Mouse (Mus musculus): ENCODE results near the gene Cplane1. TPM values are rescaled to one million over a fixed set of nuclear protein-coding genes. Genes with fewer than 3 reads are reported as not detected.
"Not testable (repeated sequence)": the region's sequence is repeated elsewhere in the genome, so short reads cannot be mapped to it uniquely, and the experiment has no call there.

Gene Cplane1
- polyA plus RNA-seq, 1 experiment from 2014 or later, result 5.9 TPM

GRCm38 (mm10) chr15:8234167-8234566 lies 65.3 kb downstream of the Cplane1 start:
- H3K36me3 ChIP-seq, result peaks cover 83% of the 10 kb centered on the region
- H3K4me1 ChIP-seq (replicated peaks); H3K9me3 ChIP-seq (replicated peaks); H3K4me2 ChIP-seq; H3K4me3 ChIP-seq; ATAC-seq (ENCODE audit: insufficient number of reproducible peaks, low FRiP score); H3K27ac ChIP-seq (ENCODE audit: poor library complexity, severe bottlenecking); H3K9ac ChIP-seq; H3K27me3 ChIP-seq (replicated peaks): not testable (repeated sequence)
- WGBS, result 58% methylated on average over 1 of the region's 1 CpGs

- no peak overlapping the region for H3K4me2 ChIP-seq
- H3K9me3 ChIP-seq (replicated peaks), result no peaks in the 10 kb centered on the region
- no peak overlapping the region for H3K9ac ChIP-seq
- H3K4me1 ChIP-seq (replicated peaks), result no peaks in the 10 kb centered on the region
- H3K36me3 ChIP-seq, result peaks cover 69% of the 10 kb centered on the region
- WGBS, result 86% methylated on average over 3 of the region's 3 CpGs
- no peak overlapping the region for H3K27ac ChIP-seq (ENCODE audit: poor library complexity, severe bottlenecking)
- ATAC-seq (ENCODE audit: insufficient number of reproducible peaks, low FRiP score), result no peak
- H3K27me3 ChIP-seq (replicated peaks), result no peaks in the 10 kb centered on the region
- H3K4me3 ChIP-seq, result no peak overlapping the region
These were observed 97.0 kb downstream of the Cplane1 start for GRCm38 (mm10) chr15:8265946-8266345.

DNA sequence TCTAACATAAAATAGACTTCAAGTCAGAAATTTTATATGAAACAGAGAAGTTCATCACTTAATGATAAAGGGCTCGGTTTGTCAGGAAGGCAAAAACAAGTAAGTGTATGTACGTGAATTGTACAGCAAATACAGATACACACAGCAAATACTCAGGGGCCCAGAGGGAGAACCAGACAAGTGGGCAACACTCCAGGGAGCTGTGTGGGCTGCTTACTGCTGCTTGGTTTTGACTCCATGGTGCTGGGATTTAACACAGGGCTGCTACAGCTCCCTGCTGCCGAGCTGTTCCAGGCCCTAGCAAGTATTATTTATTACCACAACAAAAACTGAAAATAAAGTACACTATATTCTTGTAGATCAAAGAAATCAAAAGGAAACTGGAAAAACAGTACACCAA lies 98.3 kb downstream of the Cplane1 start:
- Histone ChIP-seq H3K36me3 (peaks cover 71% of the 10 kb centered on the region), H3K27me3 (replicated peaks) (no peaks in the 10 kb centered on the region), H3K9me3 (replicated peaks) (no peaks in the 10 kb centered on the region), H3K9ac (no peak overlapping the region), H3K4me1 (replicated peaks) (0 out of 2 replicates have a peak, but pooled peaks cover 4% of the 10 kb centered on the region), H3K4me3 (no peak overlapping the region), H3K4me2 (no peak overlapping the region), H3K27ac (ENCODE audit: poor library complexity, severe bottlenecking) (no peak overlapping the region)
- no peak for ATAC-seq (ENCODE audit: insufficient number of reproducible peaks, low FRiP score)
- 92% methylated on average over 3 of the region's 3 CpGs for WGBS

GRCm38 (mm10) chr15:8268231-8268630 lies 99.3 kb downstream of the Cplane1 start:
- H3K36me3 ChIP-seq, result peaks cover 70% of the 10 kb centered on the region
- no peak overlapping the region for H3K4me2 ChIP-seq
- 86% methylated on average over 8 of the region's 8 CpGs for WGBS
- no peaks in the 10 kb centered on the region for H3K27me3 ChIP-seq (replicated peaks)
- no peak for ATAC-seq (ENCODE audit: insufficient number of reproducible peaks, low FRiP score)
- H3K4me1 ChIP-seq (replicated peaks), result 0 out of 2 replicates have a peak, but pooled peaks cover 4% of the 10 kb centered on the region
- no peak overlapping the region for H3K9ac ChIP-seq
- H3K27ac ChIP-seq (ENCODE audit: poor library complexity, severe bottlenecking), result no peak overlapping the region
- no peak overlapping the region for H3K4me3 ChIP-seq
- no peaks in the 10 kb centered on the region for H3K9me3 ChIP-seq (replicated peaks)

DNA sequence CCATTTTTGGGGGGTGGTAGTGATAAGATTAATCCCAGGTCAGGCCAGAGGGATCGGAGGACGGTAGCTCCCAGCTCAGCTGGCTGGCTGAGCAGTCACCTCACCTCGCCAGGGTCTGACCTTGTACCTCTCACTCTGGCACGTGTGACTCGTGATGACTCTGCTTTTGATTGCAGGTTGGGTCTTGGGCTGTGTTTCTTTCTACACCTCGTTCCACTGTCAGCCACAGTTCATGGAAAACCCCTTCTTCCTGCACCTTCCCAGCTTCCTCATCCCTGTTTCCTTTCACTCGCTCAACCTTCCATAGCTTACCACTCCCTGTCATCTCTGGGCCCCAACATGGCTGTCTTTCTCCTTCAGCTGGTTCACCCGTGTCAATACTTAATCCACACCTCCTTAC lies 103.0 kb downstream of the Cplane1 start:
- no peaks in the 10 kb centered on the region for H3K27me3 ChIP-seq (replicated peaks)
- peaks cover 45% of the 10 kb centered on the region for H3K36me3 ChIP-seq
- H3K9me3 ChIP-seq (replicated peaks), result 0 out of 2 replicates have a peak, but pooled peaks cover 5% of the 10 kb centered on the region
- no peak overlapping the region for H3K4me3 ChIP-seq
- H3K4me2 ChIP-seq, result no peak overlapping the region
- H3K4me1 ChIP-seq (replicated peaks), result 0 out of 2 replicates have a peak, but pooled peaks cover 4% of the 10 kb centered on the region
- 75% methylated on average over 8 of the region's 8 CpGs for WGBS
- H3K27ac ChIP-seq (ENCODE audit: poor library complexity, severe bottlenecking), result no peak overlapping the region
- no peak for ATAC-seq (ENCODE audit: insufficient number of reproducible peaks, low FRiP score)
- H3K9ac ChIP-seq, result no peak overlapping the region

DNA sequence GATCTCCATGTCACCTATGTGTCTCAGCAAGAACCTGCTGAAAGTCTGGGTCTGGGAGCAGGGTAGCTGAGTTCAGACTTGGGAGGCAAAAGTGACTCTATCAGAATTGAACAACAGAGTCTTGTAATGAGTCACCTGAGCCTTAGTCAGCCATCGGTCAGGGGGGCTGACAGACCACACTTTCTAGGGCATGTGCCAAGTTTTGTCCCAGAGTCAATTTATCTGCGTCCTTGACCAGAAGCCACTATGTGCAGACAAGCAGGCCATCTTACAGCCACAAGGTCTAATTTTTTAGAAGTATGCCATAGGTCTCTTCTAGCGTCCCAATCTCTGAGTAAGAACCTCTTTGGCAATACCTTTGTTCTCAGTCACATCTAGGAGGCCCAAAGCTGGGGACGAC lies 109.0 kb downstream of the Cplane1 start:
- H3K9ac ChIP-seq; H3K27ac ChIP-seq (ENCODE audit: poor library complexity, severe bottlenecking); H3K36me3 ChIP-seq; ATAC-seq (ENCODE audit: insufficient number of reproducible peaks, low FRiP score); H3K4me2 ChIP-seq; H3K27me3 ChIP-seq (replicated peaks); H3K4me3 ChIP-seq; H3K9me3 ChIP-seq (replicated peaks): not testable (repeated sequence)
- peaks cover 12% of the 10 kb centered on the region for H3K4me1 ChIP-seq (replicated peaks)
- WGBS, result 85% methylated on average over 4 of the region's 4 CpGs

- H3K36me3 ChIP-seq, result no peaks in the 10 kb centered on the region
- 22% methylated on average over 17 of the region's 17 CpGs for WGBS
- peak overlapping the region; percentile 28; the same call in 1 of the 2 replicates for H3K9ac ChIP-seq
- no peak overlapping the region; the same call in 1 of the 2 replicates for H3K27ac ChIP-seq (ENCODE audit: poor library complexity, severe bottlenecking)
- peak; percentile 71; the same call in 1 of the 2 replicates for ATAC-seq (ENCODE audit: insufficient number of reproducible peaks, low FRiP score)
- peak overlapping the region; percentile 56 for H3K4me3 ChIP-seq
- no peaks in the 10 kb centered on the region for H3K27me3 ChIP-seq (replicated peaks)
- peaks cover 12% of the 10 kb centered on the region for H3K4me1 ChIP-seq (replicated peaks)
- peak overlapping the region; percentile 79 for H3K4me2 ChIP-seq
- H3K9me3 ChIP-seq (replicated peaks), result peaks cover 5% of the 10 kb centered on the region; the same call in 1 of the 2 replicates
These were observed 110.4 kb downstream of the Cplane1 start for GRCm38 (mm10) chr15:8279320-8279779.

DNA sequence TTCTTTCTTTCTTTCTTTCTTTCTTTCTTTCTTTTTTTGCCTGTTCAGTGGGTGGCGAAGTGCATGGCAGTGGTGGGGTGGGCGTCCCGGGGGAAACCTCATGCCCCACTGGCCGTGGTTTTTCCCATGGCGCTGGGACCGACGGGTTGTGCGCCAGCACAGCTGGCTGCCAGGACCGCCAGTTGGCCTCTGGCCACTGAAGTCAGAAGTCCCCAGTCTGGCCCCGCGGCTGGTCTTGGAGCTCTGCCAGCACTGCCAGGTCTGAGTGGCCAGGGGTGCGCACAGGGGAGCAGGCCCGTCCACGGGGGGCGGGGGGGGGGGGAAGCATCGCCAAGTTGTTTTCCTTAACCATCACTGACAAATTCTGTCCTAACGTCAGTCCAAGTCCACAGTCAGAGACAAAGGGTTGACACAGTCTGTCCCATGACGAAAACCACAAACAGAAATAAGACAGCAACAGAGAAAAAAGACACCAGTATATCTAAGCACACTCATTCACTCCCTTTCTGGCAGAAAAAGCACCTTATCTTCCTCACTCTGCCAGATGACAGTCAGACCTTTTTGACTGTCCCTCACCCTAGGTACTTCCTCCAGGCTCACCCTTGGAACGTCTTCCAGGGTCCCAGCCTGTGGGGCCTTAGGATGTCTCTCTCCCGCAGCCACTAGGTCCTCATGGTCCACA lies 111.2 kb downstream of the Cplane1 start:
- 51% methylated on average over 20 of the region's 20 CpGs for WGBS
- H3K4me1 ChIP-seq (replicated peaks), result peaks cover 12% of the 10 kb centered on the region
- H3K4me2 ChIP-seq, result peak overlapping the region; percentile 79
- no peaks in the 10 kb centered on the region for H3K36me3 ChIP-seq
- peaks cover 5% of the 10 kb centered on the region; the same call in 1 of the 2 replicates for H3K9me3 ChIP-seq (replicated peaks)
- peak overlapping the region; percentile 56 for H3K4me3 ChIP-seq
- H3K9ac ChIP-seq, result peak overlapping the region; percentile 37; the same call in 1 of the 2 replicates
- no peaks in the 10 kb centered on the region for H3K27me3 ChIP-seq (replicated peaks)
- ATAC-seq (ENCODE audit: insufficient number of reproducible peaks, low FRiP score), result peak; percentile 85
- no peak overlapping the region for H3K27ac ChIP-seq (ENCODE audit: poor library complexity, severe bottlenecking)

DNA sequence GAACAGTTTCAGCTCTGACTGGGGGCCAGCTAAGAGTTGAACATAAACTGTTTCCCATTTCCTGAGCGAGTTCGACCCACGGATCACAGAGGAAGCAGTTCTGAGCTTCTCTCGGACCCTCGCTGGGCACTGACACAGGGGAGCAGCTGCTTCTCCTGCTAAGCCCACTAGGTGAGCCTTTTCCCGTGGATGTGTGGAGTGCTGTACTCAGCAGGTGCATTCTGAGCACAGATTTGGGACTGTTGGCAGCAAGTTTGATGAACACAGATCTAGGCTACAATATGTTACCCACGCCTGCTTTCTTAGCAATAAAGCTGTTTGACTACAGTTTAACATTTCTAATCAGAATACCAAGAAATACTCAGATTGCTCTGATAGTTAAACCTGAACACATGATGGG lies 112.8 kb downstream of the Cplane1 start:
- no peaks in the 10 kb centered on the region; the same call in 1 of the 2 replicates for H3K9me3 ChIP-seq (replicated peaks)
- H3K27me3 ChIP-seq (replicated peaks), result no peaks in the 10 kb centered on the region
- ATAC-seq (ENCODE audit: insufficient number of reproducible peaks, low FRiP score), result no peak
- H3K4me2 ChIP-seq, result no peak overlapping the region
- no peaks in the 10 kb centered on the region for H3K36me3 ChIP-seq
- H3K9ac ChIP-seq, result no peak overlapping the region
- no peak overlapping the region for H3K27ac ChIP-seq (ENCODE audit: poor library complexity, severe bottlenecking)
- no peak overlapping the region for H3K4me3 ChIP-seq
- H3K4me1 ChIP-seq (replicated peaks), result peaks cover 12% of the 10 kb centered on the region
- 78% methylated on average over 7 of the region's 7 CpGs for WGBS

GRCm38 (mm10) chr15:8282155-8282554 lies 113.2 kb downstream of the Cplane1 start:
- Histone ChIP-seq H3K27me3 (replicated peaks) (no peaks in the 10 kb centered on the region), H3K36me3 (no peaks in the 10 kb centered on the region), H3K4me1 (replicated peaks) (peaks cover 12% of the 10 kb centered on the region), H3K9ac (no peak overlapping the region), H3K4me3 (no peak overlapping the region), H3K9me3 (replicated peaks) (no peaks in the 10 kb centered on the region; the same call in 1 of the 2 replicates), H3K4me2 (no peak overlapping the region), H3K27ac (ENCODE audit: poor library complexity, severe bottlenecking) (no peak overlapping the region)
- ATAC-seq (ENCODE audit: insufficient number of reproducible peaks, low FRiP score), result no peak
- WGBS, result 78% methylated on average over 2 of the region's 2 CpGs

DNA sequence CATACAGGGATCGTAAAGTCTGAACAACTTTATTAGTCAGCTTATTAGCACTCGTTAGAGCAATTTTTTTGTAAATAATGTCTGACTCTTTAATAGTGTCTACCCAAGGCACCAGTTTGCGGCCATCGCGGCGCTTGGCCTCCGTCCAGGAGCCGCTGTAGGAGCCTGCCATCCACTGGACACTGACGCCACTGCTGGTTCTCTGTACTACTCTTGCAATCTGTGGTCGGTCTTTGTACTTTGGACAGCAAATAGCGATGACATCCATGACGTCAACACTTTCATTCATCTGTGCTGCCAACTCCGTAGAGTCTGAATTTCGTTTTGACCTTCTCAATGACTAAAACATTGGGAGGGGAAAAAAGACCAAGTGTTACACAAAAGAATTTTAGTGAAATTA lies 122.3 kb downstream of the Cplane1 start:
- ATAC-seq (ENCODE audit: insufficient number of reproducible peaks, low FRiP score), result no peak
- H3K27me3 ChIP-seq (replicated peaks), result no peaks in the 10 kb centered on the region
- no peak overlapping the region for H3K4me2 ChIP-seq
- WGBS, result 82% methylated on average over 14 of the region's 14 CpGs
- peaks cover 60% of the 10 kb centered on the region for H3K36me3 ChIP-seq
- no peaks in the 10 kb centered on the region for H3K4me1 ChIP-seq (replicated peaks)
- H3K9me3 ChIP-seq (replicated peaks), result no peaks in the 10 kb centered on the region
- H3K4me3 ChIP-seq, result no peak overlapping the region
- H3K27ac ChIP-seq (ENCODE audit: poor library complexity, severe bottlenecking), result no peak overlapping the region
- H3K9ac ChIP-seq, result no peak overlapping the region
